Mouse (Mus musculus): ENCODE measurements around the gene Epha1.

Epha1 gene

DNA sequence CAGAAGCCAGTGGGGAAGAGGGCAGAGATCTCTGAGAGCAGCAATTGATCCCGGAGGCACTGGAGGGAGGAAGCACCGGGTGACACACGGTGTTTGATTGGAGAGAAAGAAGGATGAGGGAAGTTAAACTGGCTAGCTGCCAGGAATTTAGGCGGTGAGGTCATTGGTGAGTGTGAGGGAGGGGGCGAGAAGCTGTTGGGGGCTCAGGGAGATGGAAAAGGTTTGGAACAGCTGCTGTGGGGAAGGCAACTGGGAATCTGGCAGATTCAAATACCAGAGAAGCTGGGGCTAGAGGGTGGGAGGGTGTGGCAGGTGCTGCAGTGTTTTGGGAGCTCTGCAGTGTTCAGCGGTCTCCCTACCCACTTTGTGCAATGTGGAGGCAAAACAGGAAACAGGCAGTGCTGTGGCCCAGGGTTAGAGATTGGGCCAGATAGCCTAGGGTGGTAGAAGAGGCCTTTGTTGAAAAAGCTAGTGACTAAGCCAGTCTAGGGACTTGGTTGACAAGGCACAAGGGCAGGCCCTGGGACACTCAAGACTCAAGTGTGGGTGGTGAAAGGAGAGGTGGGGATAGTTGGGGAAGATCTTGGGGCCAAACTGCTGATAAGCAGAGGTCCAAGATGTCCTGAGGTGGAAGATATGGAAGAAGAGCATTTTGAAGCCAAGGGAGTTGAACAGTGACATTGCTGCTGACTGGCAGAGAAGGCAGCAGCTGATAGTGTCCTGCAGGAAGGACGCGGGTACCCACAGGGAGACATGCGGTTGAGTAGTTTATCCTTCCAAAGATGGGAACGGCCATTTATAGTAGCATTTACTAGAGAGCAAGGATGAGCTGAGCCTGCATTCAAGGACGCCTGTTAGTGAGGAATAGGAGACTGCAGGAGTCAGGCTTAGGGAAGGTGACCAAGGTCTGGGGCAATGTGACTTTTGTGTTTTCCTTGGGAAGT, 18.7 kb downstream of the Epha1 start:
- peak; percentile 46 to 72 for DNase-seq (ENCODE audit: inconsistent age in 2 of 2, low spot score in 1 of 2)

DNA sequence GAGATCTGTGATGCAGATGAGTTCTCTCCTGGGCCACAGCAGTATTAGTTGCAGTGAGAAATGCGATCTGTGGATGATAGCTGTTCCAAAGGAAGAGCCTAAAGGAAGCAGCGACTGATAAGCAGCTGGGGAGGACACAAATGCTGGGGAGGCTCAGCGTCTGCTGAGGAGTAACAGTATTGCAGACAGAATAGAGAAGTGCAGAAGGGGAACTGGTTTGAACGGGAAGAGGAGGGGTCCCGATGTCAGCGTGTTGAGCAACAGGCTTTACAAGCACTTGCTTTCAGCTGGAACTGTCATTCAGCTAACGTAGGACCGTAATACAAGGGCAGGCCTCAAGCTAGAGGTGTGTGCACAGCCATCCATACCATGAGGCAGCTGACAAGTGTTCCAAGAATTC, 19.9 kb downstream of the Epha1 start:
- DNase-seq (ENCODE audit: inconsistent age in 2 of 2, low spot score in 1 of 2), result peak; percentile 23 to 47

DNA sequence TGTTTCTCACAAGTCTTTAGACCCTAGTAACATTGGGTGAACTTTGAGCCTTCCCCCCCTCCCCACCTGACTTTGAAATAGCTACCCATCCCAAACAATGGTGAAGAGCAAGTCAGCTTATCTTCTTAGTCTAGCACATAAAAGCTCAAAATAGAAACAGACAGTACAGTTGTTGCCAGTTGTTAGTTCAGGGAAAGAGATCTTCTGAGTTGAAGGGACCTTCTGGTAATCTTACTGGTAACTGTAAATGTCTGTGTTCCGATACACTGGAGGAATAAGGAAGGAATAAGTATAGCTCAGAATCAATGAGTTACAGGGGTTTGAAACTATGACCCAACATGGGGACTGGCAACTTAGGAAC, 20.6 kb downstream of the Epha1 start:
- no peak for DNase-seq (ENCODE audit: inconsistent age in 2 of 2, low spot score in 1 of 2)

DNA sequence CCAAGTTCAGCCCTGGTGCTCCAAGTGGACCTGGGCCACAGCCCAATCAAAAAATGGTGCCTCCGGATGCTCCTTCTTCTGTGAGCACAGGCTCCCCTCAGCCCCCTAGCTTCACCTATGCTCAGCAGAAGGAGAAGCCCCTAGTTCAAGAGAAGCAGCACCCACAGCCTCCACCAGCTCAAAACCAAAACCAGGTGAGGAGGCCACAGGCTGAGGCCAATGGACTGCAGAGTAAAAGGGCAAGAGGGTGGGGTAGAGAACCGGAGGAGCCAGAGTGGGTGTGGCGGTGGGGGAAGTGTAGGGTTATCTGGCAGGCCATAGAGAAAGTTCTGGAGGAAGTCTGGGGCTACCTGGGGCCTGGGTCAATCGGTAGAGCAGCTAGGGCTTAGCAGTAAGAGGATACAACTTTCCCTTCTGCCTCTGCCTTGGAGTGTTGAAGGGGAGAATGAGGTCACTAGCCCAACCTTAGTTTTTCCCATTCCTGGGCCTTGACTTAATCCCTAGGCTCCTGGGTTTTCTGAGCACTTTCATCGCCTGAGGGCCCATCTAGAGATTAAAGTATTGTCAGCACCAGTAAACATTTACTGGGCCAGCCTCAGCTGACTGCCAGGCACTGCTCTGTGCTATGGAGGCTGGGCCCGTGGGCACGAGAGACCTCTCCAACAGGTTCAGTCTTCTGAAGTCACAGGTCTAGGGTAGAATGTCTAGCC, 21.1 kb downstream of the Epha1 start:
- peak; percentile 19 to 34 for DNase-seq (ENCODE audit: inconsistent age in 2 of 2, low spot score in 1 of 2)

DNA sequence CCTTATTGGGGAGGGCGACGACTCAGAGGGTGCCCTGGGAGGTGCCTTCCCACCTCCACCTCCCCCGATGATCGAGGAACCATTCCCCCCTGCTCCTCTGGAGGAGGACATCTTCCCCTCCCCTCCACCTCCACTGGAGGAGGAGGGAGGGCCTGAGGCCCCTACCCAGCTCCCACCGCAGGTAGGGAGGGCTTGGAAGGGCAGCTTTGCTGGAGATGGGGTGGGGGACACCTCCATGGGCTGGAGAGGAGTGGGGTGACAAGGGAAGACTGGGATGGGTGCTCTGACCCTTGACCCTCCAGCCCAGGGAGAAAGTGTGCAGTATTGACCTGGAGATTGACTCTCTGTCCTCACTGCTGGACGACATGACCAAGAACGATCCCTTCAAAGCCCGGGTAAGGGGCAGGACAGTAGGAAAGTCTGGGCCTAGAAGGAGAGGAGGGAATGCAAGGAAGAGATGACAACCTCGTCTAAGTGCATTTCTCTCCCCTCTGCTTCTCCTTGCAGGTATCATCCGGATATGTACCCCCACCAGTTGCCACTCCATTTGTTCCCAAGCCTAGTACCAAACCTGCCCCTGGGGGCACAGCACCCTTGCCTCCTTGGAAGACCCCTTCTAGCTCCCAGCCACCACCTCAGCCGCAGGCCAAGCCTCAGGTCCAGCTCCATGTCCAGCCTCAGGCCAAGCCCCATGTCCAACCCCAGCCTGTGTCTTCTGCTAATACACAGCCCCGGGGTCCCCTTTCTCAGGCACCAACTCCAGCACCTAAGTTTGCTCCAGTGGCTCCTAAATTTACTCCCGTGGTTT, 21.9 kb downstream of the Epha1 start:
- DNase-seq (ENCODE audit: inconsistent age in 2 of 2, low spot score in 1 of 2), result peak; percentile 35

DNA sequence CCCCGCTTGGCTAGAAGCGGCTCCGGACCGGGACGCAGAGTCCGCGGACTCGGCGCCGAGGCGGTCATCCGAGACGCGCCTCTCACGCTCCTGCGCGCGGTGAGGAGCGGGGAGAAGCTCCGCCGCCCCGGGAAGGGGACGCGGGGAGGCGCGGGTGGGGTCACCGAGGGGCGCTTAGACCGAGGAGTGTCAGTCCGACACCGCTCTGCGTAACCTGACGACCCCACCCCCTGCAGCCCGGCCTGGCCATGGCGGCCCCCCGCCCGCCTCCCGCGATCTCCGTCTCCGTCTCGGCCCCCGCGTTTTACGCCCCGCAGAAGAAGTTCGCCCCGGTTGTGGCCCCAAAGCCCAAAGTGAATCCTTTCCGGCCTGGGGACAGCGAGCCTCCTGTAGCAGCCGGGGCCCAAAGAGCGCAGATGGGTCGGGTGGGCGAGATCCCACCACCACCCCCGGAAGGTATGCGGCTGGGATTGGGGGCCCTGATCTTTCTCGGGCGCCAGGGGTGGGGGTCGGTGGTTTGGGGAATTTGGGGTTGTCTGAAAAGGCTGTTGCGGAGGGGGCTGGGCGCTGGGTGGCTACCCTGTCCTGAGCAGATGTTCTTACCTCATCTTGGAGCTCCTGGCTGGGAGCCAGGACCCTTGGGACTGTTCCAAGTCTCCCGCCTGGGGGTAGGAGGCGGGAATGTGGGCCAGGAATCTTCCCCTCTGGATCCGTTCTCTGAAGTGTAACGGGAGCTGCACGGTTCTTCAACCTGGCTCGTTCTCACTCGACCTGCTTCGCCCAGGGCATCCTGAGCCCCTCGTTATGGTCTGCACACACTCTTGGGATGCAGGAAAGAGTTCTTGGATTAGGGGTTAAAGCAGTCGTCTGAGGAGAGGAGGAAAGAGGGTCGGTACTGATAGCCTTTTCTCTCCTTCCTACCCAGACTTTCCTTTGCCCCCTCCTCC, 22.8 kb downstream of the Epha1 start:
- DNase-seq (ENCODE audit: inconsistent age in 2 of 2, low spot score in 1 of 2), result peak; percentile 89 to 95

DNA sequence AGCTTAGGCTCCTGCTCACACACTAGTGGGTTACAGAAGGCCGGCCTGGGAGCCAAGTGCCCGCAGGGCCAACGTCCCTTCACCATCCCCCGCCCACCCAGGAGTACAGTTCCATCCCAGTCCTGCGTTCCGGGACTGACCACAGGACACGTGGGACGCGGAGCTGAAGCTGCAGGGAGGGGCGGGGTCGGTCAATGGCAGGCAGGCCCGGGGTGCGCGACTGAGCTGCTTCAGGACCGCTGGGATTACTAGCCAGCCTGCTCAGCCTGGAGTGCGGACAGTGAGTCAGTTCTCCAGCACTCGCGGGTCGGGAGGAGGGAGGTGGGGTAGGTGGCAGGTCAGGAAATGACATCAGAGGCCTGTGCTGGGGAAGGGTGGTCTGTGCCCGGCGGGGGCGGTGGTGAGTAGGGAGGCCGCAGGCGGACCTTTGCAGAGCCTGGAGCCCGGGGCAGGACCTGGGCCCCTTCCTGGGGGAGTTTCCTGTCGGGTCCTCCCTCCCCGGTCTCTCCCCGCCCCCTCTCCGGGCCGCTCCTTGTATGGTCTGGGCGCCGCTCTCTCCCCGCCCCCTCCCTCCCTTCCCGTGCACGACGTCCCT, 23.5 kb downstream of the Epha1 start, which contains the start of gene Zyx:
Gene Zyx (plus strand): TSS at position 205 of the 595 bp plus-strand sequence.
- DNase-seq (ENCODE audit: inconsistent age in 2 of 2, low spot score in 1 of 2), result peak; percentile 97 to 98

DNA sequence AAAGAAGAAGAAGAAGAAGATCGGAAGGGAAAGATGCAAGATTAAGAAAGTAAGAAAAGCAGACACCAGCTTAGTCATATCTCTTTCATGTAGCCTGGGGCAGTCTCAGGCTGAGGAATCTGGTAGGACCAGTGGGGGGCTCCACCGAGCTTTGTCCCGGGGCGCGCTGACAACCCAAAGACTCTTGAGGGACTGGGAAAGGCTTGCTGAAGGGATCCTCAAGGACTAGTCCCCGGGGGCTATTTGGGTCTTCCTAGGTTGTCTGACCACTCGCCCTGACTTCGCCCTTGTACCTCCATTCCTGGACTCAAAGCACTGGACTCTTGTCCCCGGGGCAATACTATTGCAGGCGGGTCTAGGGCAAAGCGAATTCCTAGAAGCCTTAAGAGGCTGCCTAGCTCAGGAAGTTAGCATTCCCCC, 24.1 kb downstream of the Epha1 start:
- peak; percentile 87 to 95 for DNase-seq (ENCODE audit: inconsistent age in 2 of 2, low spot score in 1 of 2)

DNA sequence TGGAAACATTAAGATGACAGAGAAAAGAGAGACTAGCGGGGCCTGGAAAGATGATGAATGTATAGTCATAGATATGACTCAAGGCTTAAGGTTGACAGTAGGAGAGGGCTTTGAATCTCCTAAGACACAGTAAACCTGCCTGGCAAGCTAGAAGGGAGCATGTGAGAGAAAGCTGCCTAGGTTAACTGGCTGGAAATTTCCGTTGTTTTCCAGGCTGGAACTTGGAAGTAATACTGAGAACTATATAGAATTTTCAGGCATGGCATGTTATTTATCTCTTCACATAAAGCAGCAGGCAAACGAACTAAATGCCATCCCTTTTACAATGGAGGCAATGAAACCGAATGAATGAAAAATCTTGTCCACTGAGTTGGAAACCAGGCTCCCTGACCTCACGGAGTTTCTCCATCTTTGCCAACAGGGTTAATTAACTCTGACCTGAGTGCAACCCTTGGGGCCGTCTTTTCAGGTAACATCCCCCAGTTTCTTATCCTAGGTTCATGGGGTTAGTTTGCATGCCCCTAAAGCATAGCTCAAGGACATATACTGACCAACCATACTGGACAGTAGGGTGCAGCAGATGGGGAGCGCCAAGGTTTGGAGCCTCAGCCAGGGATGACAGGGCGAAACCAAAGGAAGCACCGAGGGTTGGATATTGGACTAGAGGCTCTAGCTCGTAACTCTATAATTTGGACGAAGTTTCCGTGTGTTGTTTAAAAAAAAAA, 24.6 kb downstream of the Epha1 start:
- peak in 1 of 2 experiments; percentile 28 for DNase-seq (ENCODE audit: inconsistent age in 2 of 2, low spot score in 1 of 2)

DNA sequence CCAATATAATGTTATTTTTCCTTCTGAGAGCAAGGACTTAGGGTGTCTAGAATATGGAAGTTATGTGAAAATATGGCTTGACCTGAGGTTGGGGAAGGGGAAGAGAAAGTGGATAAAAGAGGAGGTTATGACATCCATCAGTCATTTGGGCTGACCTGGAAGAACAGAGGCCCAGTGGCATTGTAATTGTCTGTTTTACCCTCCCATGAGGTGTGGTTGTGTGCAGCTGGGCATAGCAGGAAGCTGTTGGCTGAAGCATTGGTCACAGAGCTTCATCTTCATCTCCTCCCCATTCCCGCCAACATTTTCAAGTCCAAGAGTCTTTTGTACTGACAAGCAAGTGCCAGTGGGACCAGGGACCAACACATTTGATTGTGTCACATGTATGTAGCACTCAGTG, 28.8 kb downstream of the Epha1 start:
- peak in 1 of 2 experiments; percentile 26 for DNase-seq (ENCODE audit: inconsistent age in 2 of 2, low spot score in 1 of 2)

DNA sequence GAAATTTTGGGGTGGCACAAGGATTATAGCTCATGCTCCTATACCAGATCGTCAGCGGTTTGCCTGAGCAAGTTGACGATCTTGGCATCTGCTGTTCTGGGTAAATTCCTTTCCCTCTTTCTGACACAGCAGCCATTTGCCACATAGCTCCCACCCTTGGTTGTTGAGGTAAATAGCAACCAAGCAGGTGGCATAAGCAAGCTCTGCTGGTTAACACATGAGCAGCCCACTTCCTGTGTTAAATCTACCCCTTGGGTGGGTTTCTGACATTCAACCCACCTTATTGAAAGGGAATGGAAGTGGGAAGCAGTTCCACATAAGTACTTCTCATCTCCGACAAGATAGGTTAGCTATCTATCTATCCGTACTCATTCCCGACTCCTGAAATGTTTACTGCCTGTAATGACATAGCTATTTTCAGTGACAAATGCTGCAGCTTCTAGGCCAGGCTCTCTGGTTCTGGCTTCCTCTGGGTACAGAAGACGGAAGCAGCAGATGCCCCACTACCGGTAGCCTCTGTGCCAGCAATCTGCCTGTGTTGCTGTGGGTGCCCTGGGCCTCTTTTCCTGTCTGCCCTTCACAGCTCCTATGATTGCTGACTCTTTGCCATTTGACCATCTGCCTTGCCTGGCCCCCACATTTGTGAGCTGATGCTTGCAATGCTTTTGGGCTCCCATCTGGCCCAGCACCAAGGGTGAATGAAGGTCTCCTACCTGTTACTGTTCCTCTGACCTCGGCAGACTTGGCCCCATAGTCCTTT, 29.5 kb downstream of the Epha1 start:
- DNase-seq (ENCODE audit: inconsistent age in 2 of 2, low spot score in 1 of 2), result no peak

DNA sequence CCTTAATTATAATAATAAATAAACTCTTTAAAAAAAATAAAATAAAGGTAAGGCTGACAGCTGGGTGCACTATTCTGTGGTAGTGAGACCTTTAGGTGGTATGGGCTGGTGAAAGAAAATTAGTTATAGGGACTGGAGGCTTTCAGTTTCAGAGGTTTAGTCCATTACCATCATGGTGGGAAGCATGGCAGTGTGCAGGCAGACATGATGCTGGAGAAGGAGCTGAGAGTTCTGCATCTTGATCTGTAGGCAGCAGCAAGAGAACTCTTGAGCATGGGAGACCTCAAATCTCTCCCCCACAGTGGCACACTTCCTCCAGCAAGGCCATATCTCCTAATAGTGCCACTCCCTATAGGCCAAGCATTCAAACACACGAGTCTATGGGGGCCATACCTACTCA, 30.9 kb downstream of the Epha1 start:
- no peak for DNase-seq (ENCODE audit: inconsistent age in 2 of 2, low spot score in 1 of 2)

DNA sequence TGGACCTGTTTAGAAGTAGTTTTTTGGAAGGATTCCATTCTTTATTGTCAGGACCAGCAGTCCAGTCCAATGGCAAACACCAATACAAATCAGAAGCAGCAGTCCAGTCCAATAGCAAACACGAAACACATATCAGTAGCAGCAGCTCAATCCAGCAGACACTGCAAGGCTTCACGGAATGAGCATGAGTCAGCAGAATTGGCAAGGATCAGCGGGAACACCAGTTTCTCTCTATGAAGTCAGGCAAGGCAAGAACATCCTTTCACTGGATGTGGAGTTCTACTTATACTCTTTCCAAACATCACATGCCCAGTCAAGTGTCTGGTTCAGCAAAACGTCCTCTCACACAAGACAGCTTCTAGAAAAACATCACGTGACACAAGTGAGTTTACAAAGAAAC, 33.1 kb downstream of the Epha1 start:
- DNase-seq (ENCODE audit: inconsistent age in 2 of 2, low spot score in 1 of 2), result peak; percentile 59 to 78

DNA sequence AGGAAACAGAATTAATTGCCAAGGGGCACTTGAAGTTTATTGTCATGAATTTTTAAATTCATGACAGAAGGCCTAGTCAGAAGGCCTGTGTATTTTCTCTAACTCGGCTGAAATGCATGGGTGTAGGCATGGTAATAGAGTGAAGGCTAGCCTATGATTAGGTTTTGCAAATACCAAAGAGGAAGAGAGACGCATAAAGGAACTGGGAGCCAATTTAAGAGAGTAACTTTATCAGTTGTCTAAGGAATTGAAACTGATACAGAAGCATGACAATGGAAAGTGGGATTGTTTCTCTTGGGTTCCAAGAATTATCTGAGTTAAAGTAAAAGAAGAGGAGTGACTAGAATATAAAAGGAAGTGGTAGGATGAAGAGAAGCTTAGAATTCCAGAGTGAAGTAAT, 33.9 kb downstream of the Epha1 start:
- DNase-seq (ENCODE audit: inconsistent age in 2 of 2, low spot score in 1 of 2), result no peak

DNA sequence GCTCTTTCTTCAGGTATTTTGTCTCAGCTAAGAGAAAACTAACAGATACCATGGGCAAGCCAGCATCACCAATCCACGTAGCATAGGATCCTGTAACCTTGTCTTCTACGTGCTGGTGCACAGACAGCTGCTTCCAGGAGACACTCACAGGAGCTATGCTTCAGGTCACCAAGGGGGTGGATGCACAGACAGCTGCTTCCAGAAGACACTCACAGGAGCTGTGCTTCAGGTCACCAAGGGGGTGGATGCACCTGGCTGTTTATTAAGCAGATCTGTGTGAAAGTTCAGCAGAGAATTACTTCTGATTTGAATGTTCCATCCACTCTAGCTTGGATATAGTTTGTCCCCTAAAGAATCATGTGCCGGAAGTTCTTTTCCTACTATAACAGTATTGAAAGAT, 42.1 kb downstream of the Epha1 start:
- no peak for DNase-seq (ENCODE audit: inconsistent age in 2 of 2, low spot score in 1 of 2)

DNA sequence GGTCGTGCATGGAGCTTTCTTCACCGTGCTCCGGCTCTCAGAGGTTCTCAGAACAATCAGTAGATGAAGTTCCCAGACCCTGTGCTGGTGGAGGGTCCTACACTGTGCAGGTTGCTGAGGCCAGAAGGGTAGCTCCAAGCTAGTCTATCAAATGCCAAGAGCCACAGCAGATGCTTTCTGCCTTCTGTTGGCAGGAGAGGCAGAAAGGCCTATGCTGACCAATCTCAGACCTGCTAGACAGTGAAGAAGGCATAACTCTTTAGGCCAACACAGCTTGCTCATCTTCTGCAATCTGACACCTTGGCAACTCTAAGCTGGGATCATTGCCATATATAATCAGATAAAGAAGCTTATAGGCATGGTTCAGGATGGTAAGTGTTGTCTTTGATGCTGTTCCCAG, 42.9 kb downstream of the Epha1 start:
- DNase-seq (ENCODE audit: inconsistent age in 2 of 2, low spot score in 1 of 2), result no peak

DNA sequence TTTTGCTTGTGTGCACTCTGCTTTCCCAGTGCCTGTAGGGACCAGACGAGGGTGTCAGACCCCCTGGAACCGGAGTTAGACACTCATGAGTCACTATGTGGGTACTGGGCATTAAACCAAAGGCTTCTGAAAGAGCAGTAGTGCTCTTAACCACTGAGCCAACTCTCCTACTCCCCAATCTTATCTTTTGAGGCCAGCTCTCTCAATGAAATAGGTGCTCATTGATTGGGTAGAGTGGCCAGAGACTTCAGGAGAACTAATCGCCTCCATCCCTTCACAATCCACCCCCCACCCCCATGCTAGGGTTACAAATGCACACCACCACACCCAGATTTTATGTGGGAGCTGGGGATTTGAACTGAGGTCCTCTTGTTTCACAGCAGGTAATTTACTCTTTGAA, 44.3 kb downstream of the Epha1 start:
- no peak for DNase-seq (ENCODE audit: inconsistent age in 2 of 2, low spot score in 1 of 2)

DNA sequence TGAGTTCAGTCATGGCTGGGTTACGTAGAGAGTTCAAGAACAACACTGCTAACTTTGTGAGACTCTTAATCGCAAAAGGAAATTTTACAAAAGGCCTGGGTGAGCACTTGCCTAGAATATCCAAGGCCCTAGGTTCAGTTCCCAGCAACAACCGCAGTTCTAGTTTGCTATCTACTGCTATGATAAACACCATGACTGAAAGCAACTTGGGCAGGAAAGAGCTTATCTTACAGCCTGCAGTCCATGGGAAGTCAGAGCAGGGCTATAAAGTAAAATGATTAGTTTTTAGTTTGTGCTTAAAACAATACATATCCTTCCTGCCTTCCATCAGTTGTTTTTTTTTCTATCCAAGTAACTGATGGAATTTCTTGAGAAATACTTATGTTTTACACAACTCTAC, 46.6 kb downstream of the Epha1 start:
- DNase-seq (ENCODE audit: inconsistent age in 2 of 2, low spot score in 1 of 2), result no peak

DNA sequence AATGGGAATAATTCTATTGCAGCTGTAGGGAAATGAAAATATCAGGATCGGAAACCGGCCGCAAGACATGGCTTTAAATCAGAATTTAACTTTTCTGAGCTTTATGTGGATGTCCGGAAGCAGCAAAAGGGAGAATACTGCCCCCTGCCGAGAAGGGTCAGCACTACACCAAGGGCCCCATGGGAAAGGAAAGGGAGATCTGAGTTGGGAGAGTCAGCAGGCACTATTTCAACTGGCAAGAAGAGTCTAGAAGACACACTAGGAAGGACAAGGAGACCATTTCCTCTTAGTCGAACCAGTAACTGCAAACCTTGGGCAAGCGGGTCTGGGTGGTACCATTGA, 47.8 kb downstream of the Epha1 start:
- DNase-seq (ENCODE audit: inconsistent age in 2 of 2, low spot score in 1 of 2), result peak; percentile 63 to 91

Measured in adrenal gland, adult (tissue).